Mouse (Mus musculus) megakaryocyte-erythroid progenitor cell, adult 5-6 weeks (primary cell): ENCODE data around the gene Olfr64. TPM values are rescaled to one million over a fixed set of nuclear protein-coding genes. Genes with fewer than 3 reads are reported as not detected.
A peak's percentile ranks its signal among the peaks of the same experiment; 100 is the strongest.

Source experiments
- ATAC-seq: replicated peaks from 2 replicates; pipeline ENCODE4 v1.8.0; 2016; ENCODE audit warnings: mild to moderate bottlenecking, inconsistent platforms; ENCODE audit not compliant: severe bottlenecking, poor library complexity, low FRiP score, low TSS enrichment
- total RNA-seq, 2 experiments: library from RNA; stranded (forward) in 1 of 2; stranded (reverse) in 1 of 2; fragments of 200-1000, 215-1000 nt in 1 of 2; fragments of >200 nt in 1 of 2; fragmentation: Nextera tagmentation in 1 of 2; gene quantifications; 2 replicates each; pipeline ENCODE4 v1.2.3; 2014 to 2017

Gene Olfr64
- total RNA-seq (2014; fragmentation: Nextera tagmentation), result not detected in 2 replicates
- total RNA-seq (2017), result not detected in 2 replicates

- ATAC-seq, result no peak
These were observed at the start of gene Olfr64 for GRCm38 (mm10) chr7:103894385-103894784. Gene Olfr64 (minus strand): TSS chr7:103894485.

GRCm38 (mm10) chr7:103942730-103943129 is 48.4 kb upstream of the Olfr64 start:
- ATAC-seq, result peak; percentile 97

DNA sequence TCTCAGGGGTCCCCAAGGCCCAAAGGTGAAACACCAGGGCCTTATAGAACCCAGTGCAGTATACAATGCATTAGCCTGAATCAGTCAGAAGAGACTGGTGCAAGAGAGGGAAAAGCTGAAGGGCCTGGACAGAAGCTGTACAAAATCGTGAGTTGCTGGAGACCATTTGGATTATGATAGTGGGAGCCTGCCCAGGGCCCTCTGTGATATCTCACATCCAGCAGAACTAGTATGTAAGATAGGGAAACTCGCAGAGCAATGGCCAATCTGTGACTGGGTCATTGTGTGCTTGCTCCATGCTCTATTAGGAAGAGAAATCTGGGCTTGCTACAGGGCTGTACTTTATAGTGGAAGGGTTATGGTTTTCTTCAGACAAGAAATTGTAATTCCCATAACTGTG is 40.0 kb upstream of the Olfr64 start, which contains the start of gene Olfr632:
Gene Olfr632 (plus strand): TSS at position 84 of the 400 bp plus-strand sequence.
- ATAC-seq, result no peak

DNA sequence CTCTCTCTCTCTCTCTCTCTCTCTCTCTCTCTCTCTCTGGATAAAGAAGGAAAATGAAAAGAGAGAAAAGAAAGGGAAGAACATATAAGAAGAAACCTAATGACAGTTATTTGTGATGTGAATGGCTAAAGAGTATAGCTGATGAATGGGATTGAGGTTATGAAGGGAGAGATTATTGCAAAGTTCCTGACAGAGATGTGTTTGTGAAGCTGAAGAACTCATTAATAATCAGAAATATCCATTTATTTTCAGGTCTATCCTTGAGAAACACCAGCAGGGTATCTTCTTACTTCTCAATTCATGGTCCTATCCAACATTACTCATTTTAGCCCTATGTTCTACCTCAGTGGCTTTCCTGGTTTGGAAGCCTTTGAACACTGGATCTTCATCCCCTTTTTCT is 34.2 kb upstream of the Olfr64 start, which contains the start of gene Olfr631:
Gene Olfr631 (plus strand): TSS at position 301 of the 400 bp plus-strand sequence.
- ATAC-seq, result no peak

DNA sequence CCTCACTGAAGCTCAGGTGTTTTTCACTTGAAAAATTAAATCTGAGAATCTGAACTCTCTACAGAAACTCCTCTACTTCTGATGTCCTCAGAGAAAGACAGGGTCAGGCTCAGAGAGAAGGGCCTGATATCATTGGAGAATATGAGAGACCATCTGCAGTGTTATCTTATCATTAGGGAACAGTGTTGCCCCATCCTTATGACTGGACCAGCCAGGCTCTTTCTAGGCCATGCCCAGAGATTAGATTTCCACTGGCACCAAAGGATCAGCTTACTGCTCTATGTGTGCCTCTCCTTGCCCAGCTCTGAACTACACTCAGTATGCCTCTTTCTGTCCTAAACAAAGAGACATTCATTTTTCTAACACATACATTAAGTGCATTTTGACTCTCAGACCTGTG is 21.1 kb upstream of the Olfr64 start:
- ATAC-seq, result peak; percentile 74

- peak; percentile 68 for ATAC-seq
These were observed 18.8 kb upstream of the Olfr64 start for GRCm38 (mm10) chr7:103912969-103913511.

DNA sequence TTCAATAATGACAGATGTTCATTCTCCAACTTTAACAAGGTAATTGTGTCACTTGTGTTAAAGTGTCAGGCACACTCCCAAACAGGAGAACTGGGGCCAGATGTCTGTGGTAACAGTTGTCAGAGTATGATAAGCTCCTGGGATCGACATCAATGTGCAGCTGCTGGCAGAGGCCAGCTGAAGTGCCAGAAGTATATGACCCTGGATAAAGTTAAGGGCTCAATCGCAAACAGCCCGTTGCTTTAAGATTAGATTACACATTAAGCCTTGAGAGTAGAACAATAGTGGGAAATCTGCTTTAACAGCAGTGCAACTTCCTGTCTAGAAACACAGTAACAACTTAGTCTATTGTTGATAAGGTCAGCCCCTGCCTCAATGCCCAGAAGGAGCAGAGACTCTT is 15.8 kb upstream of the Olfr64 start:
- peak; percentile 89 for ATAC-seq

DNA sequence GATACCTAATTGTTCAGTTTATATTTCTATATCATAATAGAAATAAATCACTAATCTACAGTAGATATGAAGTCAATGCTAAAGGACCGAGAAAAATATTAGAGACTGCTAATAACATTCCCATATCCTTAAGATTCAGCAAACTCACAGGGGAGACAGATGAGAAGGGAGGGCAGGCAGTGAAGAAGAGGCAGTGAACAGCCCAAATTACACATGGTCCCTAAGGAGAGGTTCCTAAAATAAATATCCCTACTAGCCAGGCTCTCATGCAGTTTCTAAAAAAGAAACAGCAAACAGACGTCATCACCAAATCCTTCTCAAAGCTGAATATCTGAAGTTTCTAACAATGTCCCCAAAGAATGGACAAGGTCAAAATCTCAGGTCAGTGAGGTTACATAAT is 8.9 kb upstream of the Olfr64 start, which contains the start of gene Olfr65:
Gene Olfr65 (plus strand): TSS at position 301 of the 400 bp plus-strand sequence.
- no peak for ATAC-seq

DNA sequence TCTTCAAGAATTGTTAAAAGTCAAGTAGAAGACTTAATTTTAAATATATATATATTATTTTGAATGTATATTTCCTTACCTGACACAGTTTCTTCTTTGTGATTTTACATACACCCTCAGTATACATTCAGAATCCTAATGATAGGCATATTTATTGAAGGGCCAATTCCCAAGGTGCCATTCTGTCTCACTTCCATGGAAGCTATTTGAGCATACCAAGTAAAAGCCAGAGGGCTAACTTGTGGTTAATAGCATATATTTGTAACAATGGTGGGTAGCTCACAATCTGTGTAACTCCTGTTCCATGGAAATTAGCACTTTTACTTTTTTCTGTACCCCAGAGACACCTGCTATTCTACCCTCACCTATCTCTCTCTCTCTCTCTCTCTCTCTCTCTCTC is 8.1 kb downstream of the Olfr64 start, which contains the start of gene Olfr66:
Gene Olfr66 (minus strand): TSS at position 101 of the 400 bp plus-strand sequence.
- no peak for ATAC-seq

DNA sequence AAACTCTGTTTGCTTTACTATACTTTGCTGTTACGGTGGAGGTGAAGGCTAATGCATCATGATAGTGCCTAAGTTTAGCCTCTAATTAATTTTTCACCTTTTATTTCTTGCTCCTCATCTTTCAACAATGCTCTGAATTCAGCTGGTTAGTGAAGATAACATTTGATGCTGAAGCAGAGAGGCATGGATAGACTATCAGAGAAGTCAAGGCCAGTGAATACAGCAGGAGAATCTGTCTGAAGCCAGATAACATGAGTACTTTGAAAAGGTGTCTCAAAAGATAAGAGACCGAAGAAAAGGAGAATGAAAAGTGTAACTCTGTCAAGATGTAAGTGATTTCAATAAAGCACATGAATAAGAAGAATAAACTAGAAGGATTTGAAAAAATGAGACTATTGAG is 17.2 kb downstream of the Olfr64 start:
- ATAC-seq, result peak; percentile 91

- 0 out of 2 replicates have a peak, but pooled peaks have one; percentile 28 for ATAC-seq
These were observed 19.8 kb downstream of the Olfr64 start for GRCm38 (mm10) chr7:103874451-103874850.

GRCm38 (mm10) chr7:103873064-103873463 is 21.2 kb downstream of the Olfr64 start:
- ATAC-seq, result no peak

GRCm38 (mm10) chr7:103870667-103871066 is 23.6 kb downstream of the Olfr64 start:
- ATAC-seq, result peak; percentile 92

- peak; percentile 77 for ATAC-seq
These were observed 28.6 kb downstream of the Olfr64 start for GRCm38 (mm10) chr7:103865716-103866115.

GRCm38 (mm10) chr7:103861531-103861930 is 32.8 kb downstream of the Olfr64 start:
- ATAC-seq, result no peak

DNA sequence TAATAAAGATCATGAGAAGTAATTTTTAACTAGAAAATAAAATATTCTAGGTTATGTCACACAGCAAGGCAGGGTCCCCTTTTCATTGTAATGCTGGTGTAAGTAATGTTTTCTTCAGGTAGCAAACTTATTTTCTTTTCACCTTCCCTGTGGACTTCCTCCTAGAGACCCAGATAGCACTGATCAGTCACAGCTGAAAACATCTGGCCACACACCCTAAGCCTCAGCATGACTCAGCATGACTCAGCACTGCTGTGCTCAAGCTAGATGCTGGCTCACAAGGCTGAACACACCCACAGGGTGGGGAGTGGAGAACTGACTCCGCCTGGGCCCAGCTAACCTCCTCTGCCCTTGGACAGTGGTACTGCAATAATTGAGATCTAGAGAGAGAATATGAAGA is 33.4 kb downstream of the Olfr64 start:
- ATAC-seq, result peak; percentile 88

- ATAC-seq, result peak; percentile 94
These were observed 35.2 kb downstream of the Olfr64 start for GRCm38 (mm10) chr7:103859076-103859475.

GRCm38 (mm10) chr7:103854669-103855068 is 39.6 kb downstream of the Olfr64 start:
- peak; percentile 66 for ATAC-seq

DNA sequence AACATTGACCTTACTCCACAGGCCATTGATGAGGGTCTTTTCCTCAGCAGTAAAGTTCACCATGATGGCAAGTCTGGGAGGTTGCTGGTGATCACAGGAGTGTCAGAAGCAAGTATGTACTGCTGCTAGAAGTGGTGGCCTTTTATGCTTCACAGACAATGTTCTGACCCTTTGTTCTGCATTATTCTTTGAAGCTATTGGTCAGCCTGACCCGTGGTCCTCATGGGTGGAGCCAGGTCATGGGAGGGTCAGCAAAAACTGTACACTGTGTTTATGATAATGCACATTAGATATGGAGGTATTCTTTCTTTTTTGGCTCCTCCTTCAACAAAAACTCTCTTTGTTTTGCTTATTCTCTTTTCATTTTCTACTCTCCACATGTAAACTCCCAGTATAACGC is 41.2 kb downstream of the Olfr64 start, which contains the start of gene Hbb-y:
Gene Hbb-y (minus strand): TSS at position 127 of the 400 bp plus-strand sequence.
- ATAC-seq, result no peak

DNA sequence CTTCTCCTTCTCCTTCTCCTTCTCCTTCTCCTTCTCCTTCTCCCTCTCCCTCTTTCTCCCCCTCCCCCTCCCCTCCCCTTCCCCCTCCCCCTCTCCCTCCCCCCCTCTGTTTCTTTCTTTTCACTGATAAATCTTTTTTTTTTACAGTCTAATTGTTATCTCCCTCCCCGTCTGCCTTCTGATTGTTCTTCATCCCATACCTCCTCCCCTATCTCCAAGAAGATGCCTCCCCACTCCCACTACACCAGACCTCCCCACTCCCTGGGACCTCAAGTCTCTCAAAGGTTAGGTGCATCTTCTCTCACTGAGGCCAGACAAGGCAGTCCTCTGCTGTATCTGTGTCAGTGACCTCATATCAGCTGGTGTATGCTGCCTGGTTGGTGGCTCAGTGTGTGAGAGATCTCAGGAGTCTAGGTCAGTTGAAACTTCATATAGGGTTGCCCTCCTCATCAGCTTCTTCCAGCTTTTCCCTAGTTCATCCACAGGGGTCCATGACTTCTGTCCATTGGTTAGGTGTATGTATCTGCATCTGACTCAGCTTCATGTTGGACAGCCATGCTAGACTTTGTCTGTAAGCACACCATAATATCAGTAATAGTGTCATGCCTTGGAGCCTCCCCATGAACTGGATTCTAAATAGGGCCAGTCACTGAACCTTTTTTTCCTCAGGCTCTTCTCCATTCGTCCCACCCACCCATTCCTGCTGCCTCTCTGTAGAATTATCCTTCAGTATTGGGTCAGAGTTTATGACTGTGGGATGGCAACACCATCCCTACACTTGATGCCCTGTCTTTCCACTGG is 49.6 kb downstream of the Olfr64 start:
- ATAC-seq, result no peak
